Mouse (Mus musculus): ENCODE measurements at regions not wholly inside any gene's neighbourhood (a gene's known extent, or its start where the extent isn't known, plus 50 kb on each side); places are given as distances from the start of the nearest gene placed in this dataset.

- TF ChIP-seq POLR2A (IDR thresholded peaks at IDR 0.05; ENCODE audit: borderline replicate concordance, extremely low read depth, insufficient read depth, insufficient read length, poor library complexity, severe bottlenecking) (no peak), CTCF (IDR thresholded peaks at IDR 0.05; ENCODE audit: borderline replicate concordance, extremely low read depth, insufficient read depth, insufficient read length) (peak; percentile 28; the same call in 1 of the 2 replicates)
These were observed 211.3 kb upstream of the Foxg1 start for GRCm38 (mm10) chr12:49171014-49171677.

Measured in brain, embryonic 14.5 days (tissue).